12 mouse cellular contexts compared by ENCODE assay signal in the genomic region with DNA sequence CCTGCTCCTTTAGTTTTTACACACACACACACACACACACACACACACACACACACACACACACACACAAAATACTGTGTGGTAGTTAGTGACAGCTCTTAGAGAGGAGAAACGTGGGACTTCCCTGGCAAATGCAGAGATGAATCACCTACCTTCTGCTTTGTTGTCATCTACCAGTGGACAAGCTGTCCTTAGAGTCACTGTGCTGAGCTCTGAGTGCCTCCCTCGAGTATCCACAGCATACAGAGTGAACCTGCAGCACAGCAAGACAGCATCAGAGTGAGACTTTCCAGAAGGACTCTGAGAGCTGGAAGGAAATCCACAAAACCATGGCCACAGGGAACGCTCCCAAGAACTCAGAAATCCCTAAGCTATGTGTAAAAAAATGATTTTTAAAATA.
"Had no signal": no experiment of that assay in that cellular context is flagged by ENCODE, and none has a peak within 500 bp of the region (broad histone marks: within the 10 kb centered on the region; RNA-seq: fewer than 3 reads in every experiment).

No protein-coding gene starts in this region.

- DNase-seq: kidney, adult 8-10 months; kidney, postnatal 10 days; kidney, postnatal 36 days; liver; lung, adult 18-20 months; lung, postnatal 10 days; lung, postnatal 36 days; retina, postnatal 1 day; right cerebral cortex, postnatal 25 days; thymus, adult 2 months; thymus, postnatal 14 days; thymus, postnatal 4 days had no signal
